Mouse (Mus musculus) lung, postnatal 0 days (tissue): ENCODE data around the gene Patj. TPM values are rescaled to one million over a fixed set of nuclear protein-coding genes. Genes with fewer than 3 reads are reported as not detected.

ENCODE experiments used
- ATAC-seq: fragments of 200-750 bp; cut with Nextera tagmentation; 2 replicates; pipeline ENCODE4 v1.8.0; 2017; ENCODE audit warnings: moderate library complexity
- DNase-seq: peaks from one replicate; pipeline ENCODE4 v3.0.0-alpha.2; 2016; ENCODE audit warnings: low spot score
- H3K27ac ChIP-seq: fragments of 300-500 bp; sonication (generic); 2 replicates; pipeline ENCODE4 v1.5.1; 2014; ENCODE audit warnings: antibody characterized with exemption, mild to moderate bottlenecking, low read length, mixed read lengths
- H3K27me3 ChIP-seq: fragments of 300-500 bp; sonication (generic); replicated peaks from 2 replicates; pipeline ENCODE4 v1.6.1; 2014; ENCODE audit warnings: low read length, mixed read lengths; ENCODE audit not compliant: insufficient read depth
- H3K36me3 ChIP-seq: fragments of 300-500 bp; sonication (generic); 2 replicates; pipeline ENCODE4 v1.6.1; 2014; ENCODE audit warnings: low read length, mixed read lengths; ENCODE audit not compliant: insufficient read depth
- H3K4me1 ChIP-seq: fragments of 300-500 bp; sonication (generic); 2 replicates; pipeline ENCODE4 v1.6.1; 2014; ENCODE audit warnings: antibody characterized with exemption, low read depth, low read length, mixed read lengths; ENCODE audit not compliant: insufficient read depth
- H3K4me2 ChIP-seq: fragments of 300-500 bp; sonication (generic); replicated peaks from 2 replicates; pipeline ENCODE4 v1.6.1; 2014; ENCODE audit warnings: low read depth, mild to moderate bottlenecking, low read length, moderate library complexity, mixed read lengths
- H3K4me3 ChIP-seq: fragments of 300-500 bp; sonication (generic); 2 replicates; pipeline ENCODE4 v1.5.1; 2014; ENCODE audit warnings: low read depth, low read length
- H3K9ac ChIP-seq: fragments of 300-500 bp; sonication (generic); replicated peaks from 2 replicates; pipeline ENCODE4 v1.6.1; 2014; ENCODE audit warnings: low read depth, mild to moderate bottlenecking
- H3K9me3 ChIP-seq: fragments of 300-500 bp; sonication (generic); 2 replicates; pipeline ENCODE4 v1.6.1; 2016; ENCODE audit warnings: low read length, mixed read lengths
- CTCF ChIP-seq: IDR thresholded peaks from 2 replicates; pipeline ENCODE4 v1.5.1; 2016; ENCODE audit warnings: antibody characterized with exemption, mild to moderate bottlenecking
- EP300 ChIP-seq: IDR thresholded peaks from 2 replicates; pipeline ENCODE4 v1.6.1; 2016; ENCODE audit warnings: antibody characterized with exemption, mild to moderate bottlenecking, control low read depth
- WGBS: fragments of 180-500 bp; shearing (Covaris S2); extraction: QIAGEN DNeasy Blood & Tissue Kit; methylation state at CpG from one replicate; pipeline ENCODE4 v1.1.7; 2014; 5-methylcytosine and 5-hydroxymethylcytosine counted together
- polyA plus RNA-seq: library from polyadenylated mRNA; unstranded; fragments of >200 nt; fragmentation: Nextera tagmentation; extraction: Ambion mirVana; gene quantifications from 2 replicates; pipeline ENCODE4 v1.2.1, GENCODE M21; 2015

The Patj gene
- polyA plus RNA-seq, 1 experiment from 2014 or later: 13.4 TPM

DNA sequence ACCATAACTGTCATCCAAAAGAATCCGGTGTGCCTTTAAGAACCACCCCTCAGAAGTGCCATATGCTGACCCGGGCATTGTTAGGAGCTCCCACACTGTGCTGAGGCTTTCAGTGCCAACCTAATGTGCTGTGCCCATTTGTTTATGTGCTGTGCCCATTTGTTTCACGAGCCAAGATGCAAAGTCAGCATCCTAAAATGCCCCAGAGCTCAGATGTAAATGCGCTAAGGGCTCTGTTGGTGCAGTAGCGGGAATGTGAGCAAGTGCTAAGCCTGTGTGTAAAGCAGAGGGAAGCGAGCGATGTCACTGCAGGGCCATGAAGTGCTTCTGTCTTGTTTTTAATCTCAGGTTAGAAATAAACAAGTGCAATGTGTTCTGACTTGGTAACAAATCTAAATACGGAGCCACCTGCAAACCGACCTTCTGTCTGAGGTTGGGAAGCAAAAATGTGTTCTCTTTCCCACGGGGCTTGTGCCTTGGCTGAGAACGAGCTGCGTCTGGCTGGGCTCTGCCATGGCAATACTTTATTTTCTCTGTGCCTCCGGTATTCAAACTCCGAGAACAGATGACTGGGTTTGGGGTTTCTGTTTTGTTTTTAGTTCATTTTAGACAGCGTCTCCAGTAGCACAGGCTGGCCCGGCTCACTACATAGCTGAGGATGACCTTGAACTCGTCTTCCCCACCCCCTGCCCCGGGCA, 239.7 kb downstream of the Patj start:
- H3K36me3 ChIP-seq: no peaks in the 10 kb centered on the region
- no peak overlapping the region for H3K9ac ChIP-seq
- no peaks in the 10 kb centered on the region for H3K27me3 ChIP-seq
- 77% methylated on average over 18 of the region's 18 CpGs for WGBS
- DNase-seq: no peak
- ATAC-seq: no peak
- no peaks in the 10 kb centered on the region for H3K9me3 ChIP-seq
- no peaks in the 10 kb centered on the region for H3K4me1 ChIP-seq
- H3K27ac ChIP-seq: no peak overlapping the region
- TF ChIP-seq CTCF (no peak), EP300 (no peak)
- H3K4me3 ChIP-seq: no peak overlapping the region
- no peak overlapping the region for H3K4me2 ChIP-seq

DNA sequence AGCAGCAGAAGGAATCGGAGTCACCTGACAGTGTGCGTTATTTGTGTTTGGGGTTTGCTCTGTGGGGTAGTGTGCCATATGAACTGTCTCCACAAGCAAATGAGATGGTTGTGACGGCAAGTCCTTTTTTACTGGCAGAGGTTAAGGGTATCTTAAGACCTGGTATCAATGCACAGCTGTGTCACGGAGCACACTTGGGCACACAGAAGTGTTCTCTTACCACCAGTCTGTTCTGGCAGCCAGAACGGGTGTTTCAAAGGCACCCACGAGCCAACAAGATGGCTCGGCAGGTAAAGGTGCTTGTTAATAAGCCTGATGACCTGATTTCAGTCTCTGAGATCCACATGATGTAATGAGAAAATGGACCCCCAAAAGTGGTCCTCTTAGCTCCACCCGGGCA, 243.1 kb downstream of the Patj start:
- no peaks in the 10 kb centered on the region for H3K9me3 ChIP-seq
- no peak overlapping the region for H3K27ac ChIP-seq
- no peak for ATAC-seq
- no peak overlapping the region for H3K4me3 ChIP-seq
- DNase-seq: no peak
- WGBS: 90% methylated on average over 8 of the region's 8 CpGs
- H3K27me3 ChIP-seq: no peaks in the 10 kb centered on the region
- no peaks in the 10 kb centered on the region for H3K36me3 ChIP-seq
- TF ChIP-seq CTCF (no peak), EP300 (no peak)
- no peak overlapping the region for H3K9ac ChIP-seq
- no peak overlapping the region for H3K4me2 ChIP-seq
- no peaks in the 10 kb centered on the region for H3K4me1 ChIP-seq

DNA sequence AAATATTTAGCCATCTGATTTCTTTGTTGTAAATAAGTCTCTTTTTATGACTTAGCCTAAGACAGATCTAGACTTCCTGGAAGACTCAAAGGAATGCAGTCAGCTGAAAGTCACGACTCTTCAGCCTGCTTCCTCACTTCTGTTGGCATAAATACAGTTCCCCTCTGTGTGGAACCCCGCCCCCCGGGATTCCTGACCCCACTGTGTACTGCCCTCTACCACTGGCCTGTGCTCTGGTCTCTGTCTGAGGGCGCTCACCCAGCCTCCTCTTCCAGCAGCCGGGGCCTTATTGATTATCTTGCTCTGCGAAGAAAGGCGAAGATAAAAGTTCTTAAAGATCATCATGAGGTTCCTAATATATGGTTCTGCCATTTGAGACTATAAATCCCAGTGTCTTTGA, 258.1 kb downstream of the Patj start:
- Histone ChIP-seq H3K9me3 (no peaks in the 10 kb centered on the region), H3K4me3 (no peak overlapping the region), H3K9ac (no peak overlapping the region), H3K27me3 (no peaks in the 10 kb centered on the region), H3K4me2 (no peak overlapping the region), H3K27ac (no peak overlapping the region), H3K36me3 (no peaks in the 10 kb centered on the region), H3K4me1 (no peaks in the 10 kb centered on the region)
- DNase-seq: no peak
- TF ChIP-seq EP300 (no peak), CTCF (no peak)
- 41% methylated on average over 7 of the region's 7 CpGs for WGBS
- ATAC-seq: no peak

DNA sequence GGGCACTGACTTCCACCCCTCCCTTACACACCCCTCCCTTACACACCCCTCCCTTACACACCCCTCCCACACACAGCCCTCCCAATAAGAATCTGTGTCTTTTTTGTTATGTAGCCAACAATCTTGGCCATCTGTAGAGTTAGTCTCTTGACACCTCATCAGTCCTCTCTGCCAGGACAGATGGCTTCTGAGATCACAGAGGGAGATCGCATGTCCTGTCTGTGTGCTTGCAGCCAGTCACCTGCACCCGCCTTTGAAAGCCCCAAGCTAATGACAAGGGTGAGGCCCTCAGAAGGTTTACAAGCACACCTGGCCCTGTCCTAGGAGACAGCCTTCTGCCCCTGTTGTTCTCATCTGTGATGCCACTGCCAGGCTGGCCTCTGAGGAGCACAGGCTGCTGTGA, 258.8 kb downstream of the Patj start:
- no peaks in the 10 kb centered on the region for H3K27me3 ChIP-seq
- no peaks in the 10 kb centered on the region for H3K4me1 ChIP-seq
- DNase-seq (no peak), ATAC-seq (no peak)
- no peak overlapping the region for H3K27ac ChIP-seq
- WGBS: 39% methylated on average over 2 of the region's 2 CpGs
- no peak overlapping the region for H3K4me3 ChIP-seq
- H3K4me2 ChIP-seq: no peak overlapping the region
- TF ChIP-seq EP300 (no peak), CTCF (no peak)
- H3K9me3 ChIP-seq: no peaks in the 10 kb centered on the region
- no peaks in the 10 kb centered on the region for H3K36me3 ChIP-seq
- H3K9ac ChIP-seq: no peak overlapping the region

DNA sequence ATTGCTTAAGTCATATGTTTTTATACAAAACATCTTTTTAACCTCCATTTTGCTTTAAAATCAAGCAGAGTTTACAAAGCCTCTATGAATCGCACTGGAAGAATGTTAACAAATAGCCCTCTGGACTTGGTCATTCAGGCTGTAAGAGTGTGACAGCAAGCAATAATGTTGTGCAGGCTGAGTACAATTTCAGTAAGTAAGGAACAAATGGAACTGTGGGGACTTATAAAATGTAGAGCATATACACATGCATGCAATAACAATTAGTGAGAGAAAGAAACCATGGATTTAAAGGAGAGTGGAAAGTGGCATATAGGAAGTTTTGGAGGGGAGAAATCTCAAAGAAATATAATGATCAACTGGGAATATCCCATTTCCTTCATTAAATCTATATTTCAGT, 261.2 kb downstream of the Patj start:
- no peaks in the 10 kb centered on the region for H3K36me3 ChIP-seq
- WGBS: 74% methylated on average over 1 of the region's 1 CpGs
- no peak for TF ChIP-seq CTCF
- no peak for TF ChIP-seq EP300
- no peaks in the 10 kb centered on the region for H3K9me3 ChIP-seq
- no peak overlapping the region for H3K27ac ChIP-seq
- DNase-seq (no peak), ATAC-seq (no peak)
- H3K4me1 ChIP-seq: no peaks in the 10 kb centered on the region
- H3K27me3 ChIP-seq: no peaks in the 10 kb centered on the region
- H3K4me2 ChIP-seq: no peak overlapping the region
- no peak overlapping the region for H3K4me3 ChIP-seq
- no peak overlapping the region for H3K9ac ChIP-seq

DNA sequence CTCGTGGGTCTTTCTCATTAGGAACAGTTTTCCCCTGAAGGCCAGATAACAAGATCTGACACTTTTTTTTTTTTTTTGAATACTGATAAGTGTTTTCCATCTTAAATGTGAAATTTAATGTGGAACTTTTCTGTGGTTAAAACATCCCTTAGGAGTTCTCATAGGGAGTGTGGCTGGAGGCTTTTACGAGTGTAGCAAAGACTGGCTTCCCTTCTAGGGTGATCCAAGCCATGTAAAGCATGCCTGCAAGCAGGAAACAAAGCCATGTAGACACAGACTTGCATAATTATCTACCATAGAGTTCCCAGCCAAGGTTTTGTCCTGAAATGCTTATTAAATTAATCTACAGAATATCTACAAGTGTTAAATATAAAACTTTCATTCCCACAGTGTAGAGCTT, 263.4 kb downstream of the Patj start:
- H3K27ac ChIP-seq: no peak overlapping the region
- H3K36me3 ChIP-seq: no peaks in the 10 kb centered on the region
- H3K4me2 ChIP-seq: no peak overlapping the region
- DNase-seq (no peak), ATAC-seq (no peak)
- no peaks in the 10 kb centered on the region for H3K4me1 ChIP-seq
- no peak overlapping the region for H3K4me3 ChIP-seq
- H3K9me3 ChIP-seq: no peaks in the 10 kb centered on the region; the same call in 1 of the 2 replicates
- no peak overlapping the region for H3K9ac ChIP-seq
- WGBS: 67% methylated on average over 2 of the region's 2 CpGs
- TF ChIP-seq EP300: no peak
- TF ChIP-seq CTCF: no peak
- no peaks in the 10 kb centered on the region for H3K27me3 ChIP-seq

DNA sequence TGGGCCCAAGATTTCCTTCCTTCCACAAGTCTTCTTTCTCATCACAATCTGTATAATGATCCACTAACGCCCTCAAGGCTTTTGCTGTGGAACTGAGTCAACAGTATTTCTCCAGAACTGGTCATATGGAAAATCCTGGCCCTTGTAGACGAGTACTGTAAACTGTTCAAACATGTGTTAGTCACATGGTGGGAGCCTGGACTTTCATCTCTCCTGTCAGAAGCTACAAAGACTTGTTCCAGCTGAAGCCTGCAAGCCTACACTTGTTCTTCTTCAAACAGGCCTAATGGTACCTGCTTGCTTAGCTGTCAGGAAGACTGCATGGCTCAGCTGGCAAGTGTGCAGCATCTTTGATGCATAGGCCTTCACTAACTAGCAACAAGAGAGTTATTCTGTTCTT, 264.9 kb downstream of the Patj start:
- DNase-seq: no peak
- 47% methylated on average over 2 of the region's 2 CpGs for WGBS

More for the DNA sequence above, 264.9 kb downstream of the Patj start:
- H3K36me3 ChIP-seq: no peaks in the 10 kb centered on the region
- no peak overlapping the region for H3K4me2 ChIP-seq
- H3K27ac ChIP-seq: no peak overlapping the region
- no peak for ATAC-seq
- H3K27me3 ChIP-seq: no peaks in the 10 kb centered on the region
- no peaks in the 10 kb centered on the region for H3K4me1 ChIP-seq
- no peak for TF ChIP-seq EP300
- TF ChIP-seq CTCF: no peak
- H3K9me3 ChIP-seq: no peaks in the 10 kb centered on the region; the same call in 1 of the 2 replicates
- H3K9ac ChIP-seq: no peak overlapping the region
- no peak overlapping the region for H3K4me3 ChIP-seq
